In genomic region chr13:96620891-96621290, GRCm38 (mm10) we compare ENCODE assay signal across 17 mouse cellular contexts.
"Had no signal": no experiment of that assay in that cellular context is flagged by ENCODE, and none has a peak within 500 bp of the region (broad histone marks: within the 10 kb centered on the region; RNA-seq: fewer than 3 reads in every experiment).

No protein-coding gene starts in this region.

- H3K9me3 ChIP-seq: liver, embryonic 15.5 days; lung, embryonic 15.5 days; megakaryocyte, embryonic 14.5 days; midbrain, embryonic 13.5 days; midbrain, embryonic 15.5 days; neural tube, embryonic 12.5 days; stomach, embryonic 15.5 days had no signal

- H3K4me1 ChIP-seq: liver, embryonic 15.5 days; lung, embryonic 15.5 days; midbrain, embryonic 13.5 days; midbrain, embryonic 15.5 days; neural tube, embryonic 12.5 days; stomach, embryonic 15.5 days had no signal

- H3K4me3 ChIP-seq: liver, embryonic 15.5 days; lung, embryonic 15.5 days; megakaryocyte, embryonic 14.5 days; midbrain, embryonic 13.5 days; midbrain, embryonic 15.5 days; neural tube, embryonic 12.5 days; stomach, embryonic 15.5 days had no signal

- H3K36me3 ChIP-seq: neural tube, embryonic 12.5 days had no signal

- H3K9ac ChIP-seq: liver, embryonic 15.5 days; liver, postnatal 0 days; lung, embryonic 15.5 days; midbrain, embryonic 13.5 days; midbrain, embryonic 15.5 days; neural tube, embryonic 12.5 days; stomach, embryonic 15.5 days had no signal

- ATAC-seq: liver, postnatal 0 days; midbrain, embryonic 13.5 days; midbrain, embryonic 15.5 days had no signal

- DNase-seq: liver, postnatal 0 days; lung, postnatal 14 days; lung, postnatal 36 days; right cerebral cortex, postnatal 14 days; thymus, adult 2 months; thymus, postnatal 14 days; thymus, postnatal 36 days had no signal

- H3K27ac ChIP-seq: liver, embryonic 15.5 days; lung, embryonic 15.5 days; macrophage; midbrain, embryonic 13.5 days; midbrain, embryonic 15.5 days; neural tube, embryonic 12.5 days; stomach, embryonic 15.5 days; stomach, postnatal 0 days had no signal

- H3K4me2 ChIP-seq: liver, embryonic 15.5 days; lung, embryonic 15.5 days; midbrain, embryonic 11.5 days; midbrain, embryonic 13.5 days; midbrain, embryonic 15.5 days; neural tube, embryonic 12.5 days; stomach, embryonic 15.5 days had no signal

- H3K27me3 ChIP-seq: liver, embryonic 15.5 days; lung, embryonic 15.5 days; megakaryocyte, embryonic 14.5 days; midbrain, embryonic 13.5 days; midbrain, embryonic 15.5 days; neural tube, embryonic 12.5 days; stomach, embryonic 15.5 days had no signal
